Mouse (Mus musculus) brain, embryonic 14.5 days (tissue): Measurements from ENCODE around the gene Nav1.

Experiments
- CTCF ChIP-seq: fragments of 200-500 bp; IDR thresholded peaks from 2 replicates; pipeline ENCODE4 v1.5.1; 2012; ENCODE audit warnings: inconsistent platforms, mild to moderate bottlenecking, moderate library complexity, borderline replicate concordance; ENCODE audit not compliant: insufficient read depth, insufficient read length; ENCODE audit errors: extremely low read depth
- POLR2A ChIP-seq: fragments of 200-500 bp; IDR thresholded peaks from 2 replicates; pipeline ENCODE4 v1.6.1; 2012; ENCODE audit warnings: mild to moderate bottlenecking, inconsistent platforms, borderline replicate concordance; ENCODE audit not compliant: poor library complexity, insufficient read depth, insufficient read length, severe bottlenecking; ENCODE audit errors: extremely low read depth

DNA sequence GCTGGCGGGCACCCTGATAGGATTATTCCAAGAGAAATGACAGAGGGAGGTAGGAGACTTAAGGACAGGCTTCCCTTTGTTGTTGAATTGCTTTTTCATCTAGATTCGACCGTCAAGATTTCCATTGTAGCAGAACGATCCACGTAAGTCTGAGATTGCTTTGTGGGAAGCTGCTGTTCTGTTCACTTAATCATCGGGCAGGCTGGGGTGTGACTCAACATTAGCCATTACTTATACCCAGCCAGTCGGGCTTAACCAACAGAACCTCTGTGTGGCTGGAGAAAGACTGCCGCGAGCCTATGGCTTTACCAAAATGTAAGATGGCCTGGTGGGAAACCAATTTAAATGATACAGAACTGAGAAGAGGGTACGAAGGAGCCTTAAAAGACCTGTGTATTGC, 114.7 kb downstream of the Nav1 start:
- TF ChIP-seq CTCF (no peak), POLR2A (no peak)
